Mouse (Mus musculus): ENCODE measurements at regions not wholly inside any gene's neighbourhood (a gene's known extent, or its start where the extent isn't known, plus 50 kb on each side); places are given as distances from the start of the nearest gene placed in this dataset.
A peak's percentile ranks its signal among the peaks of the same experiment; 100 is the strongest.

DNA sequence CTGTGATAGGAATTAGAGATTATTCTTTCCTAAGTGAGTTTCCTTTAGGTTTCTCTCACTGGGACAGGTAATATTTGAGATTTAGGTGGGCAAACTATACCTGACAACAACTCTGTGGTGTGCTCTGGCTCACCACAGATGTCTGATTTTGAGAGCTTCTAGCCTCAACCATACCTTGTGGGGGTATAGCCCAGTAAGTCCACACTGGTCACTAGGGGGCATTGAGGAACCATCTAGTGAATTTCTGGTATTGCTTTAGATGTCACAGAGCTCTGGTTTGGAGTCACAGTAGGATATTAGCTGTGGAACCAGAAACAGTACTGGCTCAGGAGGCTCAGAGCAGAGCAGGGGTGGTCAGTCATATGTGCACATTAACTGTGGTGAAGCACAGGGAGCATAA lies 91.5 kb upstream of the 2210010C04Rik start:
- DNase-seq (ENCODE audit: extremely low read depth, low read depth), result no peak

DNA sequence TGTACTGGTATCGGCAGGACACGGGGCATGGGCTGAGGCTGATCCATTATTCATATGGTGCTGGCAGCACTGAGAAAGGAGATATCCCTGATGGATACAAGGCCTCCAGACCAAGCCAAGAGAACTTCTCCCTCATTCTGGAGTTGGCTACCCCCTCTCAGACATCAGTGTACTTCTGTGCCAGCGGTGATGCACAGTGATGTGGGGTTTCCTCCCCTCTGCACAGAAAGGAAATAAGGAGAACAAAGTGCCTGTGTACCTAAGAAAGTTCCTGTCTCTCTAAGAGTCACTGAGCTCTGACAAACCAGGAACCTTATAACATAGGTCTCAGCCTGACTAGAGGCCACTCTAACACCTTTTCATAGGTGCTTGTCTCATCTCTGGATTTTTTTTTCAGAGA lies 86.3 kb upstream of the 2210010C04Rik start:
- no peak for DNase-seq (ENCODE audit: extremely low read depth, low read depth)

DNA sequence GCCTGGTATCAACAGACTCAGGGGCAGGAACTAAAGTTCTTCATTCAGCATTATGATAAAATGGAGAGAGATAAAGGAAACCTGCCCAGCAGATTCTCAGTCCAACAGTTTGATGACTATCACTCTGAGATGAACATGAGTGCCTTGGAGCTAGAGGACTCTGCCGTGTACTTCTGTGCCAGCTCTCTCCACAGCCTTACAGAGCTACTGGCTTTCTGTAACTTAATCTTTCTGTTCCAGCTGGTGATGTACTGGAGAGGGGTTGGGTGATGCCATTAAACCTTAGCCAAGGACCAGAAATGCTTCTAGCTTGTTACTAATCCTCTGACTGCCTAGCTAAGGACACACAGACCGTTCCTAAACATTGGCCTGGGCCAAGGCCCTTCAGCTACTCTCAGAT lies 83.9 kb upstream of the 2210010C04Rik start:
- DNase-seq (ENCODE audit: extremely low read depth, low read depth), result no peak

DNA sequence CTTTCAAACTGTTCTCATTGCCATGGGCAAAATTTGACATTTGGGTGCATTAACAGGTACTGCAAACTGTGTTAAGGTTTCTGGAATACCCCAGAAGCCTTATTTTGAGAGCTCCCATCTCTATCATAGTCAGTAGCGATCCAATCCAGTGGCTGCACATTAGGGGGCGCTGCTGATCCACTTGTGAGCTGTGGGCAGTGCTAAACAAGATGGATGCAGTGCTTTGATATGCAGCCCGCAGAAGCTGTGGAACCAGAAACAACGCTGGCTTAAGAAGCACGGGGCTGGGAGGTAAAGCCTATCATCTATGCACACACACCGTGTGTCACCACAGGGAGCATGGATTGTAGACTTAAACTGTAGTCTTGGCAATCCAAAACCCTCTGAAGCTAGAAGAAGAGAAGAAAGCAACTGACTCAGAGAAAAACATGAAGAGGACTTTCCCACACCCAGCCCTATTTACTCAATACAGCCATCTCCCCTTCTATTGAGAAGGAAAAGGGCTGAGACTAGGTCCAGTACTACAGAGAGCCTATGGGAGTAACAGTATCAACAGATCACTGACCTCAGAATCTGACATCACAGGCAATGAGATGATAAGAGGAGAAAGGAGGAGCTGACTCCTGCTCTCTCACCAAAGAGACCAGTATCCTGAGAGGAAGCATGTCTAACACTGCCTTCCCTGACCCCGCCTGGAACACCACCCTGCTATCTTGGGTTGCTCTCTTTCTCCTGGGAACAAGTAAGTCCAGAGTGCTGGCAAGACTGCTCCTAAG lies 83.1 kb upstream of the 2210010C04Rik start:
- DNase-seq (ENCODE audit: extremely low read depth, low read depth), result peak; percentile 54

DNA sequence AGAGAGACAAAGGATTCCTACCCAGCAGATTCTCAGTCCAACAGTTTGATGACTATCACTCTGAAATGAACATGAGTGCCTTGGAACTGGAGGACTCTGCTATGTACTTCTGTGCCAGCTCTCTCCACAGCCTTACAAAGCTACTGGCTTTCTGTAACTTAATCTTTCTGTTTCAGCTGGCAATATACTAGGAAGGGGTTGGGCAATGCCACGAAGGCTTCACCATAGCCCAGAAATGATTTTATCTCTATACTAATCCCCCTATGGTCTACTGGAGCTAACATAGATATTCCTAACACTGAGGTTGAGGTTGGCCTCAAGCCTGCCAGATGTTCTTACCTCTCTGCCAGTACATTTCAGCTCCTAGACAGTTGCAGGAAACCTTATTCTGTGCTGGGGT lies 78.6 kb upstream of the 2210010C04Rik start:
- no peak for DNase-seq (ENCODE audit: extremely low read depth, low read depth)

DNA sequence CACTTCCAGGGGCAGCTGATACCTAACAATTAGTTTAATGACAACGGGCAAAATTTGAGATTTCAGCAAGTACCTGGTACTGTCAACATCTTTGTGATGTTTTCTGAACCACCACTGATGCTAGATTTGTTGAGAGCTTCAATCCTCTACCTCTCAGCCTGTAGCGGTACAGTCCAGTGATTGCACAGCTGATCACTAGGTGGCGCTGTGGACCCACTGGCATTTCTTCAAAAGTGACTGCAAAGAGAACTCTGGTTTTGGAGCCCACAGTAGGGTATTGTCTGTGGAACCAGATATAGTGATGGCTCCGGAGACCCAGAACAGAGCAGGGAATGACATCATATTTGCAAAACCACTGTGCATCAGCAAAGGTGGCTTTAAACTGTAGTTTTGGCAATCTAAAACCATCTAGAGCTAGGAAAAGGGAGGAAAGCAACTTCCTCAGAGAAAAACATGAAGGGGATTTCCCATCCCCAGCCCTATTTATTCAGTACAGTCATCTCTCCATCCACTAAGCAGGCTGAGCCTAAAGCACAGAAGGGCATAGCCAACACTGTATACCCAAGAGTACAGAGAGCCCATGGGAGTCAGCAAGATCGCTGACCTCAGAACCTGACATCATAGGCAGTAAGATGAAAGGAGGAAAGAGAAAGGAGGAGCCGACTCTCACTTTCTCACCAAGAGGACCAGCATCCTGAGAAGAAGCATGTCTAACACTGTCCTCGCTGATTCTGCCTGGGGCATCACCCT lies 77.7 kb upstream of the 2210010C04Rik start:
- DNase-seq (ENCODE audit: extremely low read depth, low read depth), result no peak

DNA sequence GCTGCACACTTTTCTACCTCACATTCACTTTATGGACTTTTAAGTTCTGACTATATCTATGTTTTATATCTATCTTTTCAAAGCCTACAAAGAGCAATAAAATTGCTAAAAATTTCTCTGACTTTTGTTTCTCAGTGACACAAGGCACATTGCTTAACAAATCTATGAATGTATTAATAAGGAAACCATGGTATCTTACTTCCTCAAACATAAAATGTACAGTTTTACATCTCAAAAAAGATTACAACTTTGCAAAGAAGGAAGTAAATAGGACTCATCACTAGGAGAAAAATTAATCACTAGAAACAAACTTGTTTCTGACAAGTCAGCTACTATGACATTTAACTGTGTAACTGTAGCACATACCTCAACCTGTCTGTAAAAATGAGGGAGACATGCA lies 76.5 kb upstream of the 2210010C04Rik start:
- DNase-seq (ENCODE audit: extremely low read depth, low read depth), result no peak

DNA sequence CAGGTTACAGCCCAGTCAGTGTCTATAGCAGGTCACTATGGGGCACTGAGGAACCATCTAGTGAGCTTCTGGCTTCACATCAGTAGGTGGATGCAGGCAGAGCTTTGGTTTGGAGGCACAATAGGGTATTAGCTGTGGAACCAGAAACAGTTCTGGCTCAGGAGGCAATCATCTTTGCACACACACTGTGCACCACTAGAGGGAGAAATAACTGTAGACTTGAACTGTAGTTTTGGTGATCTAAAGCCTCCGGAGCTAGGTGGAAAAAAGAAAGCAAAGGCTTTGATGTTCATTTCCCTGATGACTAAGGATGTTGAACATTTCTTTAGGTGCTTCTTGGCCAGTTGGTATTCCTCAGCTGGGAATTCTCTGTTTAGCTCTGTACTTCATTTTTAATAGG lies 73.6 kb upstream of the 2210010C04Rik start:
- DNase-seq (ENCODE audit: extremely low read depth, low read depth), result no peak

DNA sequence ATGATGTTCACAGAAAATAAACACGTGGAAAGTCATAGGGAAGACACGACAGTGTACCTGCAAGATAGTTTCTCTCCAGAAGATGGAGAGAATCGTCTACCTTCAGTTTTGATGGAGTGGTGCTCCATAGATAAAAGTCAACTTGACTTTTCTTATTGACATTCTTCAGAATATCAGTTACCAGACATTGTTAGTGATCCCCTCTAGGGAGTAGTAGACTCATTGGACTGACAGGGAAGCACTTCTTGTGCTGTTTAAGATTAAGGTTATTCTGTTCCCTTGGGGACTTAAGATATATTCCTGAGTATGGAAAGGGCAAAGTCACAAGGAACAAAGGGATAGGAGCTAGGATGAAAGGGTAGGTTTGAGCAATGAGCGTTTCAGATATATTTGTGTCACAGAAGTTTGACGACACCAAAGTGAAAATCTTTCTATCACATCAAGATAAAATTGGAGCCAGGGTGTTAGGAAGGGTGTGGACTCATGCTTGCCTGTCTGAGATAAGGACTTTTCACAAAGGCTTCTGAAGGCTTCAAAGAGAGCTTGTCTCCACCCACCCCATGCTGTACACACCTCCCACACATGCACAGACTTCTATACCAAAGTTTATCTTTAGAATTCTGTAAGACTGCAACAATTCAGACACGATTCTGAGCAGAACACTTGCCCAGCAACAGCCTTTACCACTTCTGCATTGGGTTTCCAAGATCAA lies 68.5 kb upstream of the 2210010C04Rik start:
- no peak for DNase-seq (ENCODE audit: extremely low read depth, low read depth)

DNA sequence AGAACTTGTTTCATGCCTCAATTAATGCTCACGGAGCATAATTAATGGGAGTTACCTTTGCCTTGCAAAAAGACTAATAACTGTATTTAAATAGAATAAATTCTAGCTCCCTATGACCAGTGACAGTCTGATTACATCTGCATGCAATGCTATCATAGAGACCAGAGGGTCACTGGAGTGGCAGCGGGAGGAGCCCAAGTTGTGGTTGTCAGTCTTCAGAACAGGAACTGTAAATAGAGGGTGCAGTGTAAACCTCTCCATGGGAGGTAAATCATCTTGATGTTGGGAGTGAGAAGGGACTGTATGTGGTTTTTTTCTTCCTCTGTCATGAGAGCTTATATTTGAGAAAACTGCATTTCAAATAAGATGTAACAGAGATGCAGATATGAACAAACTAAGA lies 66.7 kb upstream of the 2210010C04Rik start:
- no peak for DNase-seq (ENCODE audit: extremely low read depth, low read depth)

DNA sequence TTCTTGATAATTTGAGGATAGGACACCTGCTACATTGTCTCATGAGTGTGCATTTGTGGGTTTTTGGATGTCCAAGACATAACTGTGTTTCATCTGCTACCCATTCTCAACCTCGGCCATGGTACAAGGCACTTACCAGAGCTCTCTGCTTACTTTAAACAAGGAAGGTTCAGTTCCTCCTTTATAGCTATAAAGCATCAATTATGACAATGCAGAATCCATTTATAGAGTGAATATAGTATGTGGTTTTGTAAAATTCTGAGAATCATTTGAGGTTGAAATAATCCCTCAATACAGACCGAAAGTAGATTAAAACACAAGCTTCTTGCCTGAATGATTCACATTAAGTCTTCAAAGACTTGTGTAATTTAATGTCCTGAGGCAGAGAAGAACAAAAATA lies 64.9 kb upstream of the 2210010C04Rik start:
- DNase-seq (ENCODE audit: extremely low read depth, low read depth), result no peak

DNA sequence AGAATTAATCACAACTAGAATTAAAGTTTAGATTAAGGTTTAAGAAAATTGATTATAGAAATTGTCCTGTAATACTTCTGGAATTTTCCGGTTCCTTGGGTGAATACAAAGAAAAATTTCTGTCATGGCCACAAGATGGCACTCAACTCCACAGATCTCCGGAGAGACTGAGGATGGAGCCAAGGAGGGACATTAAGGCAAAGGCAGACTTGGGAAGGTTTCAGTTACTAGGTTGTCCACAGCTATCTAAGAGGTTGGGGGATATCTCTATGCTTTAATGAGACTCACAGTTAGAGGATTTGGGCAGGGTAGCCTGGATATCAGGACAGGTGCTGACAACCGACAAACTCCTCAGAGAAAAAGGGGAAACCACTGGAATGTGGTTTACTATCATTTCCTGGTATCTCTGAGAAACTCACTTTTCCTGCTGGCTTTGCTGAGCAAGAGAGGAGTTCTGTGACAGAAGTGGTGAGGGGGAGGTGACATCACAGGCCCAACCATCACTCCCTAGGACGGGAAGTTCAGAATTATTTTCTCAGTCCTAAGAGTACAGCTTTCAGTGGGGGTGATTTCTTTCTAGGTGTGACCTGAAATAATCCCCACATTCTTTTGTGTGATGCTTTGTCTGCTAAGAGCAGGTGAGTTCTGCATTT lies 56.0 kb upstream of the 2210010C04Rik start:
- DNase-seq (ENCODE audit: extremely low read depth, low read depth), result no peak
